Mouse (Mus musculus) G1E (cell line): Measurements from ENCODE around the gene Ankrd39. TPM values are rescaled to one million over a fixed set of nuclear protein-coding genes. Genes with fewer than 3 reads are reported as not detected.

Source experiments
- ATAC-seq: 2 replicates; pipeline ENCODE4 v1.8.0; 2016; ENCODE audit warnings: mild to moderate bottlenecking; ENCODE audit not compliant: insufficient number of reproducible peaks, poor library complexity, low FRiP score, severe bottlenecking; ENCODE audit errors: extremely low read depth
- DNase-seq: peaks from one replicate; pipeline ENCODE4 v3.0.0; 2012; ENCODE audit warnings: low spot score
- H3K27me3 ChIP-seq: 2 replicates; pipeline ENCODE4 v1.6.1; 2012; ENCODE audit warnings: mild to moderate bottlenecking, low read length, inconsistent platforms; ENCODE audit not compliant: insufficient read depth
- H3K36me3 ChIP-seq: replicated peaks from 2 replicates; pipeline ENCODE3; 2012; ENCODE audit warnings: mild to moderate bottlenecking, inconsistent platforms
- H3K4me1 ChIP-seq: 2 replicates; pipeline ENCODE4 v1.6.1; 2012; ENCODE audit warnings: low read depth, low read length, inconsistent platforms, mixed read lengths; ENCODE audit not compliant: insufficient read depth
- H3K4me3 ChIP-seq: 2 replicates; pipeline ENCODE4 v1.5.1; 2012; ENCODE audit warnings: low read depth, mild to moderate bottlenecking, inconsistent platforms, low read length, moderate library complexity, mixed read lengths
- H3K9me3 ChIP-seq: replicated peaks from 2 replicates; pipeline ENCODE4 v1.6.1; 2012; ENCODE audit warnings: inconsistent platforms
- CTCF ChIP-seq: IDR thresholded peaks from 2 replicates; pipeline ENCODE4 v1.5.1; 2012; ENCODE audit warnings: low read depth, low read length, inconsistent platforms, mixed read lengths
- GATA1 ChIP-seq: IDR thresholded peaks from 2 replicates; pipeline ENCODE4 v1.6.1; 2012; ENCODE audit warnings: borderline replicate concordance, low read length, inconsistent platforms, mixed read lengths
- GATA2 ChIP-seq: IDR thresholded peaks from 2 replicates; pipeline ENCODE4 v1.6.1; 2012; ENCODE audit warnings: low read depth, low read length, inconsistent platforms, borderline replicate concordance
- POLR2AphosphoS5 ChIP-seq: IDR thresholded peaks from 2 replicates; pipeline ENCODE4 v1.6.1; 2012; ENCODE audit warnings: low read depth, low read length, inconsistent platforms; ENCODE audit not compliant: insufficient replicate concordance
- TAL1 ChIP-seq: conservative IDR thresholded peaks from 2 replicates; pipeline ENCODE4 v1.6.1; 2012; ENCODE audit warnings: low read depth, low read length, inconsistent platforms, mixed read lengths
- polyA plus RNA-seq: library from polyadenylated mRNA; stranded (reverse); fragments of >175 nt; gene quantifications from 2 replicates; pipeline ENCODE4 v1.2.3, GENCODE M21; 2012
- total RNA-seq, 2 experiments: library from RNA; stranded (forward) in 1 of 2; stranded (reverse) in 1 of 2; fragments of 200-1000 nt in 1 of 2; fragments of >200 nt in 1 of 2; fragmentation: Nextera tagmentation in 1 of 2; gene quantifications; 2 replicates each; pipeline ENCODE4 v1.2.3; 2014 to 2017

The Ankrd39 gene
- total and polyA plus RNA-seq, 3 experiments, result 12.3 to 15.7 (median 15.7) TPM

GRCm38 (mm10) chr1:36536397-36536728 lies 10.9 kb downstream of the Ankrd39 start:
- Histone ChIP-seq H3K27me3 (no peaks in the 10 kb centered on the region), H3K4me3 (no peak overlapping the region), H3K36me3 (peaks cover 90% of the 10 kb centered on the region), H3K4me1 (peaks cover 19% of the 10 kb centered on the region), H3K9me3 (no peaks in the 10 kb centered on the region)
- ATAC-seq, result no peak
- DNase-seq, result no peak
- no peak for TF ChIP-seq GATA2
- TF ChIP-seq CTCF, result no peak
- no peak for TF ChIP-seq POLR2AphosphoS5
- no peak for TF ChIP-seq TAL1
- TF ChIP-seq GATA1, result no peak

- ATAC-seq (no peak), DNase-seq (no peak)
- TF ChIP-seq GATA2 (no peak), GATA1 (no peak), CTCF (no peak), POLR2AphosphoS5 (no peak), TAL1 (no peak)
- Histone ChIP-seq H3K9me3 (no peaks in the 10 kb centered on the region), H3K27me3 (no peaks in the 10 kb centered on the region; the same call in 1 of the 2 replicates), H3K4me1 (peaks cover 20% of the 10 kb centered on the region), H3K36me3 (peaks cover 91% of the 10 kb centered on the region), H3K4me3 (no peak overlapping the region)
Observed at GRCm38 (mm10) chr1:36535477-36536396, 11.5 kb downstream of the Ankrd39 start.

GRCm38 (mm10) chr1:36534595-36535058 lies 12.6 kb downstream of the Ankrd39 start:
- ATAC-seq, result no peak
- H3K36me3 ChIP-seq, result peaks cover 91% of the 10 kb centered on the region

GRCm38 (mm10) chr1:36533546-36533945 lies 13.7 kb downstream of the Ankrd39 start:
- H3K4me3 ChIP-seq, result no peak overlapping the region
- no peak for TF ChIP-seq GATA1
- no peak for TF ChIP-seq GATA2
- H3K27me3 ChIP-seq, result no peaks in the 10 kb centered on the region; the same call in 1 of the 2 replicates
- ATAC-seq (no peak), DNase-seq (no peak)
- H3K4me1 ChIP-seq, result peaks cover 20% of the 10 kb centered on the region
- peaks cover 82% of the 10 kb centered on the region for H3K36me3 ChIP-seq
- H3K9me3 ChIP-seq, result no peaks in the 10 kb centered on the region

More at GRCm38 (mm10) chr1:36534595-36535058, 12.6 kb downstream of the Ankrd39 start:
- DNase-seq, result no peak
- H3K27me3 ChIP-seq, result no peaks in the 10 kb centered on the region; the same call in 1 of the 2 replicates
- TF ChIP-seq GATA2, result no peak
- TF ChIP-seq GATA1, result no peak
- TF ChIP-seq CTCF, result no peak
- no peak for TF ChIP-seq POLR2AphosphoS5
- TF ChIP-seq TAL1, result no peak
- H3K4me1 ChIP-seq, result peaks cover 20% of the 10 kb centered on the region
- no peak overlapping the region for H3K4me3 ChIP-seq
- H3K9me3 ChIP-seq, result no peaks in the 10 kb centered on the region

- peaks cover 20% of the 10 kb centered on the region for H3K4me1 ChIP-seq
- no peaks in the 10 kb centered on the region for H3K9me3 ChIP-seq
Observed at GRCm38 (mm10) chr1:36531461-36531860, 15.8 kb downstream of the Ankrd39 start.

GRCm38 (mm10) chr1:36530962-36531361 lies 16.3 kb downstream of the Ankrd39 start:
- no peaks in the 10 kb centered on the region for H3K9me3 ChIP-seq
- no peak for TF ChIP-seq POLR2AphosphoS5
- no peak for TF ChIP-seq CTCF
- TF ChIP-seq GATA2, result no peak
- TF ChIP-seq GATA1, result no peak
- no peak for TF ChIP-seq TAL1
- DNase-seq (no peak), ATAC-seq (no peak)
- H3K27me3 ChIP-seq, result no peaks in the 10 kb centered on the region; the same call in 1 of the 2 replicates
- peaks cover 20% of the 10 kb centered on the region for H3K4me1 ChIP-seq
- H3K36me3 ChIP-seq, result peaks cover 84% of the 10 kb centered on the region
- H3K4me3 ChIP-seq, result no peak overlapping the region

More at GRCm38 (mm10) chr1:36531461-36531860, 15.8 kb downstream of the Ankrd39 start:
- TF ChIP-seq TAL1 (no peak), GATA1 (no peak), CTCF (no peak)
- no peak for DNase-seq
- no peak for ATAC-seq
- Histone ChIP-seq H3K27me3 (no peaks in the 10 kb centered on the region; the same call in 1 of the 2 replicates), H3K4me3 (peak overlapping the region; percentile 0; the same call in 1 of the 2 replicates), H3K36me3 (peaks cover 84% of the 10 kb centered on the region)
